Mouse (Mus musculus): ENCODE data around the gene Fryl. TPM values are rescaled to one million over a fixed set of nuclear protein-coding genes. Genes with fewer than 3 reads are reported as not detected.
A peak's percentile ranks its signal among the peaks of the same experiment; 100 is the strongest.

Fryl gene
- polyA plus RNA-seq, 1 experiment = 107 TPM

DNA sequence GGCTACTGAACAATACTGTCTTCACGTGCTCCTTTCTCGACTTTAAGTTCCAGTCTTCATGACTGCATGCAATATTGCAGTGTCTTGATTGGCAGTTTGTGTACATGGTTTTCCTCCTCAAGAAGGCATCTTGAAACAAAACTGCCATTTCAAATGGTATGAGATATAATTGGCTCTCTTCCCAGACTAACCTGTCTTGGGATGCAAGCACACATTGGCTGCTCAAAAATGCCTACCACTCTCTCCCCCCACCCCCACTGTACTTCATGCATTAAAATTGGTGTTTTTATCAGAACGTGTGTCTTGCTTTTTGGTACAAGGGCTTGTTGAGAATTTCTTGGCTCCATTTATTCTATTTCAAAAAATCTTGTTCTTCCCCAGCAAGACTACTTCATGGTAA, 51.4 kb downstream of the Fryl start:
- Histone ChIP-seq H3K36me3 (ENCODE audit: control insufficient read depth, insufficient read depth, low read length) (no peaks in the 10 kb centered on the region), H3K4me1 (replicated peaks; ENCODE audit: control insufficient read depth, insufficient read depth, low read length) (peaks cover 19% of the 10 kb centered on the region), H3K4me3 (ENCODE audit: control insufficient read depth, insufficient read depth, low read length) (no peak overlapping the region), H3K27ac (ENCODE audit: control insufficient read depth, insufficient read depth, low read length) (no peak overlapping the region), H3K27me3 (ENCODE audit: control insufficient read depth, insufficient read depth, low read length) (no peaks in the 10 kb centered on the region)
- TF ChIP-seq POLR2A (IDR thresholded peaks at IDR 0.05; ENCODE audit: control insufficient read depth, extremely low read depth, insufficient read depth, low read length, poor library complexity) (no peak), CTCF (IDR thresholded peaks at IDR 0.05; ENCODE audit: borderline replicate concordance, control insufficient read depth, extremely low read depth, insufficient read depth, low read length, poor library complexity) (no peak)
- 87% methylated on average over 3 of the region's 3 CpGs for WGBS
- DNase-seq = no peak

DNA sequence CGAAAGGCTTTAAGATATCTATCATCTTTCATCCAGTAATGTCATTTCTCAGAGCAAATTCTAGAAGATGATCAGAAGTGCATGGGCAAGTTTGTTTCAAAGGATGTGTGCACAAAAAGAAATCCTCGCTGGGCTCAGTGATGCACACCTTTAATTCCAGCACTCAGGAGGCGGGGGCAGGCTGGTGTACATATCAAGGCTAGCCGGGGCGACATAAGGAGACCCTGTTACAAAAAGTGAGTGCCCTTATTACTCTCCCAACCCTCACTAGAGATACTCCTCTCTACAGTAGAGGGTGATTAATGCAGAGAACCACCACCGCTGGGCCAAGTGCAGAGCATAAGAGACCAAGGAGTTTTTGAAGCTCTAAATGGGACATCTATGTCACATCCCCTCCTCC, 53.9 kb downstream of the Fryl start:
- DNase-seq = no peak
- H3K27me3 ChIP-seq (ENCODE audit: control insufficient read depth, insufficient read depth, low read length) = no peaks in the 10 kb centered on the region
- H3K4me1 ChIP-seq (replicated peaks; ENCODE audit: control insufficient read depth, insufficient read depth, low read length) = peaks cover 6% of the 10 kb centered on the region
- TF ChIP-seq CTCF (IDR thresholded peaks at IDR 0.05; ENCODE audit: borderline replicate concordance, control insufficient read depth, extremely low read depth, insufficient read depth, low read length, poor library complexity) (no peak), POLR2A (IDR thresholded peaks at IDR 0.05; ENCODE audit: control insufficient read depth, extremely low read depth, insufficient read depth, low read length, poor library complexity) (no peak)
- H3K4me3 ChIP-seq (ENCODE audit: control insufficient read depth, insufficient read depth, low read length) = no peak overlapping the region
- no peaks in the 10 kb centered on the region for H3K36me3 ChIP-seq (ENCODE audit: control insufficient read depth, insufficient read depth, low read length)
- WGBS = 95% methylated on average over 6 of the region's 6 CpGs
- H3K27ac ChIP-seq (ENCODE audit: control insufficient read depth, insufficient read depth, low read length) = no peak overlapping the region

DNA sequence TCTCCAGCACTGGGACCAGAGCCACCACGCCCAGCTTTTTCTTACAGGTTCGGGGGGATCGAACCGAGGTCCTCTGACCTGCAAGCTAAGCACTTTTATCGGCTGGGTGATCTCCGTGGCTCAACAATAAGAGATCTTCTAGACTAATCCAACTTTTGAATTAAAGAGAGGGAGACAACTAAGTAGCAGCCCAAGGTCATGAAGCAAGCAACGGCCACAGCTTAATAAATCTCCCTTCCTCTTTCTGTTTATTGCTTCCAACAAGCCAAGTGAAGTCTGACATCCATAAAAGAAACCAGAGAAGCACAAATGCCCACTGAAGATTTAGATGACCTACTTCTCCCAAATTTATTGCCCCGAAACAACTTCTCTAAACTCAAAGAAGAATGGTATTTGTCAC, 54.3 kb downstream of the Fryl start:
- no peak overlapping the region for H3K27ac ChIP-seq (ENCODE audit: control insufficient read depth, insufficient read depth, low read length)
- WGBS = 93% methylated on average over 8 of the region's 8 CpGs
- no peaks in the 10 kb centered on the region for H3K36me3 ChIP-seq (ENCODE audit: control insufficient read depth, insufficient read depth, low read length)
- peaks cover 6% of the 10 kb centered on the region for H3K4me1 ChIP-seq (replicated peaks; ENCODE audit: control insufficient read depth, insufficient read depth, low read length)
- no peaks in the 10 kb centered on the region for H3K27me3 ChIP-seq (ENCODE audit: control insufficient read depth, insufficient read depth, low read length)
- H3K4me3 ChIP-seq (ENCODE audit: control insufficient read depth, insufficient read depth, low read length) = no peak overlapping the region
- DNase-seq = no peak
- TF ChIP-seq POLR2A (IDR thresholded peaks at IDR 0.05; ENCODE audit: control insufficient read depth, extremely low read depth, insufficient read depth, low read length, poor library complexity) (no peak), CTCF (IDR thresholded peaks at IDR 0.05; ENCODE audit: borderline replicate concordance, control insufficient read depth, extremely low read depth, insufficient read depth, low read length, poor library complexity) (no peak)

DNA sequence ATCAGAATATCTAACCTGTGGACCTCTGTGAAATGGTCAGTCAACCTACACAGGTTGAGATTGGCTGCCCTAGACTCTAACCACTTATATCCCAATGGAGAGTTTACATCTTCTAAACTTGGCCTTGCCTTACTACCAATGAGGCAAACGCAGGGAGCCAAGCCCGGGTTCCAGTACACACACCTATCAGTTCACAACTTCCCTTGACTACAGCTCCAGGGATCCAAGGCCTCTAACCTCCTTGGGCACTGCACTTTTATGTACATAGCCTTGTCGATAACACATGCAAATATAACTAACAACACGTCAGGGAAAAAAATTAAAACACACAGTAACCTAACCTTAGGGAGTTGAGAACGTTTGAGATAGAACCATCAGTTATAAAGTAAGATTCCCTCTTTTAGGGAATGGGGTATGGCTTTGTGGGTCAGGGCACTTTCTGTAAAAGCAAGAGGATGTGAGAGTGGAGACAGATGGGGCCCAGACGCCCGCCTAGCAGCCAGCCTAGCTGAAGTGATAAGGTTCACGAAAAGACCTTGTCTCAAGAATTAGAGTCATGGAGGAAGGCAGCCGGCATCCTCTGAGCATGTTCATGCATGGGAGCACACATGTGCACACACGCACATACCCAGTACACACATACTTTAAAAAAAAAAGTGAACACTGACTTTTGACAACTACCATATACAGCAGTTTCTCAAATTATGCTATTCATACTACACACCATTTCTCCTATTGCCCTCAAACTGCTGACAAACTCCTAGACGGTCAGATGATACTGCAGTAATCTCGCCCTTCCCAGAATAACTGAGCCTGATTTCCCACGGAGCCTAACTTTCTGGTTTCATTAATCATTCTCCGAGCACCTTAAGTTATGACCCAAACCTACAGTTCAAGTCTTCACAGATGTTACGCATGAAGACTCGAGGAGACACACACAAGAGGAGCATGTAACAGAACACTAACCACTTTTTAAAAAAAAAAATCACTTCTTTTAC, 55.7 kb downstream of the Fryl start:
- WGBS = 93% methylated on average over 16 of the region's 16 CpGs
- no peaks in the 10 kb centered on the region for H3K27me3 ChIP-seq (ENCODE audit: control insufficient read depth, insufficient read depth, low read length)
- TF ChIP-seq POLR2A (IDR thresholded peaks at IDR 0.05; ENCODE audit: control insufficient read depth, extremely low read depth, insufficient read depth, low read length, poor library complexity) (no peak), CTCF (IDR thresholded peaks at IDR 0.05; ENCODE audit: borderline replicate concordance, control insufficient read depth, extremely low read depth, insufficient read depth, low read length, poor library complexity) (no peak)
- H3K4me1 ChIP-seq (replicated peaks; ENCODE audit: control insufficient read depth, insufficient read depth, low read length) = 0 out of 2 replicates have a peak, but pooled peaks cover 2% of the 10 kb centered on the region
- no peak for DNase-seq
- no peak overlapping the region for H3K27ac ChIP-seq (ENCODE audit: control insufficient read depth, insufficient read depth, low read length)
- H3K36me3 ChIP-seq (ENCODE audit: control insufficient read depth, insufficient read depth, low read length) = no peaks in the 10 kb centered on the region
- H3K4me3 ChIP-seq (ENCODE audit: control insufficient read depth, insufficient read depth, low read length) = no peak overlapping the region

DNA sequence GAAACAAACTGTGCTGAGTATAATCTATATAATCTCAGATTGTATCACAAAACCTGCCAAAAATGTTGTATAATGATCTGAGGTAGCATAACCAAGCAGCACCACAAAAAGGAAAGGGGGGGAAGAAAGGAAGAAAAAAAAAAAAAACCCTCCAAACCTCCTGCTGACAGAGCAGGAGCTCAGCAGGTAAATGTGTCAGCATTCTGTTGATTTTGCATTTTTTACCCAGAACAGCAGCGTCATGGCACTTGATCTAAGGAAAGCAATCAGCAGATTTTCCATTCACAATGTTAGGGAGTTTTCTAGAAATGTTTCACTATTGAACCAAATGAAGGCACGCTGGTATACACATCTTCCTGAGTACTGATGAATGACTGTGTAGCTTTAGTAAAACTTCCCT, 56.8 kb downstream of the Fryl start:
- TF ChIP-seq CTCF (IDR thresholded peaks at IDR 0.05; ENCODE audit: borderline replicate concordance, control insufficient read depth, extremely low read depth, insufficient read depth, low read length, poor library complexity) (no peak), POLR2A (IDR thresholded peaks at IDR 0.05; ENCODE audit: control insufficient read depth, extremely low read depth, insufficient read depth, low read length, poor library complexity) (no peak)
- H3K4me1 ChIP-seq (replicated peaks; ENCODE audit: control insufficient read depth, insufficient read depth, low read length) = 0 out of 2 replicates have a peak, but pooled peaks cover 2% of the 10 kb centered on the region
- H3K4me3 ChIP-seq (ENCODE audit: control insufficient read depth, insufficient read depth, low read length) = no peak overlapping the region
- WGBS = 50% methylated on average over 2 of the region's 2 CpGs
- no peaks in the 10 kb centered on the region for H3K27me3 ChIP-seq (ENCODE audit: control insufficient read depth, insufficient read depth, low read length)
- no peak overlapping the region for H3K27ac ChIP-seq (ENCODE audit: control insufficient read depth, insufficient read depth, low read length)
- no peak for DNase-seq
- peaks cover 3% of the 10 kb centered on the region; the same call in 1 of the 2 replicates for H3K36me3 ChIP-seq (ENCODE audit: control insufficient read depth, insufficient read depth, low read length)

DNA sequence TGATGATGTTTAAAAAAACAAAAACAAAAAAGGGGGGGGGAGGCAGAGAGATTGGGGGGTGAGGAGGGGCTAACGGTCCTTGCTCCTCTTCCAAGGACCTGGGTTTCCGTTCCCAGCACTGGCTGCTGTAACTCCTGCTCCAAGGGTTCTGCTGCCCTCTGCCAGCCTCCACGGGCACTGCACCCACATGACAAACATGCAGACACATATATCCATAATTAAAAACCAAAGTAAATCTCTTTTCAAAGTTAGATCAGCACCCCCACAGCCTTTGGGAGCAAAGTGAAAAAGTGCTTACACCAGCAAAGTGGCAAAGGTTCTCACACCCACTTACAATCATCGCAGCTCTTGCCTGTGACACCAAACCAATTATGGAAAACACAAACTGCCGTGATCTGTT, 57.7 kb downstream of the Fryl start:
- TF ChIP-seq POLR2A (IDR thresholded peaks at IDR 0.05; ENCODE audit: control insufficient read depth, extremely low read depth, insufficient read depth, low read length, poor library complexity) (no peak), CTCF (IDR thresholded peaks at IDR 0.05; ENCODE audit: borderline replicate concordance, control insufficient read depth, extremely low read depth, insufficient read depth, low read length, poor library complexity) (0 out of 2 replicates have a peak, but pooled peaks have one; percentile 23)
- Histone ChIP-seq H3K4me3 (ENCODE audit: control insufficient read depth, insufficient read depth, low read length) (no peak overlapping the region), H3K36me3 (ENCODE audit: control insufficient read depth, insufficient read depth, low read length) (peaks cover 9% of the 10 kb centered on the region), H3K4me1 (replicated peaks; ENCODE audit: control insufficient read depth, insufficient read depth, low read length) (peaks cover 9% of the 10 kb centered on the region), H3K27ac (ENCODE audit: control insufficient read depth, insufficient read depth, low read length) (no peak overlapping the region), H3K27me3 (ENCODE audit: control insufficient read depth, insufficient read depth, low read length) (no peaks in the 10 kb centered on the region)
- no peak for DNase-seq
- WGBS = over 99% methylated on average over 5 of the region's 5 CpGs
